Mouse (Mus musculus): ENCODE results near the gene Gtf2h4.

DNA sequence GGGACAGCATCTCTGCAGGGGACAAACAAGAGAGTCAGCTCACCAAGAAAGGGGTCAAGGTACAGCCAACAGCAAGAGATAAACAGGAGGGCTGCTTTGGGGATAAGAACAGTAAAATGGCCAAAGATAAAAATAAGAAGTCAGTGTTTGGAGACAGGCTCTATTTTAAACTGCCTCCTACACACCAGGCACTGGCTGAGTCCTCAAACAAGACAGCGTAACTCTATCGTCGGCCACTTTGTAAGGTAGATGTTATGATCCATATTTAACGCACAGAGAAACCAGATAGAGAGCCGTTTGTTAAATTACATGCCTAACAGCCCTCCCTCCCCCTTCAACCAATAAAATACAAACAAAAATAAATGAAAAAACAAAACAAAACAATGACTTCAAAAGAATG is 20.4 kb upstream of the Gtf2h4 start:
- TF ChIP-seq POLR2A (IDR thresholded peaks at IDR 0.05; ENCODE audit: borderline replicate concordance, control insufficient read depth, low read depth, low read length): no peak
- no peak for TF ChIP-seq CTCF (IDR thresholded peaks at IDR 0.05; ENCODE audit: control insufficient read depth, insufficient read depth, low read length)
